Mouse (Mus musculus) CH12.LX (cell line): ENCODE data around the gene 6330409D20Rik. TPM values are rescaled to one million over a fixed set of nuclear protein-coding genes. Genes with fewer than 3 reads are reported as not detected.

ENCODE experiments used
- DNase-seq: peaks from one replicate; pipeline ENCODE4 v3.0.0-alpha.2; 2013; ENCODE audit errors: extremely low read depth
- H3K27ac ChIP-seq: 2 replicates; pipeline ENCODE4 v1.5.1; 2012; ENCODE audit warnings: low read depth, mild to moderate bottlenecking, control low read depth, moderate library complexity; ENCODE audit not compliant: insufficient read depth
- H3K27me3 ChIP-seq: replicated peaks from 2 replicates; pipeline ENCODE3; 2012; ENCODE audit warnings: inconsistent platforms
- H3K36me3 ChIP-seq, 2 experiments: replicated peaks in 1 of 2; 2 replicates each; pipeline versions ENCODE3 to v1.6.1; 2012; ENCODE audit warnings: inconsistent platforms in 1 of 2, low read length in 1 of 2, mild to moderate bottlenecking in 1 of 2, mixed read lengths in 1 of 2, moderate library complexity in 1 of 2; ENCODE audit not compliant: control insufficient read depth in 1 of 2, insufficient read depth in 1 of 2
- H3K4me1 ChIP-seq, 2 experiments: 2 replicates each; pipeline ENCODE4 v1.6.1; 2012; ENCODE audit warnings: inconsistent platforms in 1 of 2, moderate library complexity in 1 of 2; ENCODE audit not compliant: insufficient read depth in 2 of 2, control insufficient read depth in 1 of 2
- H3K4me2 ChIP-seq: 2 replicates; pipeline ENCODE4 v1.6.1; 2012; ENCODE audit warnings: low read depth, mild to moderate bottlenecking, control low read depth; ENCODE audit not compliant: poor library complexity, insufficient read depth, severe bottlenecking
- H3K4me3 ChIP-seq, 3 experiments: fragments of 150-350 bp in 1 of 3; sonication (generic) in 1 of 3; replicated peaks in 1 of 3; 2 replicates each; pipeline versions ENCODE3 to v1.5.1; 2011 to 2012; ENCODE audit warnings: low read depth in 2 of 3, low read length in 2 of 3, mild to moderate bottlenecking in 2 of 3, moderate library complexity in 2 of 3, control low read depth in 1 of 3, improper control_type of control experiment in 1 of 3, inconsistent platforms in 1 of 3, mixed read lengths in 1 of 3; ENCODE audit not compliant: poor library complexity in 1 of 3
- H3K79me2 ChIP-seq: replicated peaks from 2 replicates; pipeline ENCODE4 v1.6.1; 2012; ENCODE audit warnings: mild to moderate bottlenecking, moderate library complexity; ENCODE audit not compliant: control insufficient read depth, poor library complexity, insufficient read depth, severe bottlenecking; ENCODE audit errors: extremely low read depth
- H3K9ac ChIP-seq: 2 replicates; pipeline ENCODE4 v1.6.1; 2012; ENCODE audit warnings: low read depth, mild to moderate bottlenecking, control low read depth, moderate library complexity; ENCODE audit not compliant: insufficient read depth
- H3K9me3 ChIP-seq: replicated peaks from 2 replicates; pipeline ENCODE3; 2012; ENCODE audit warnings: low read length, inconsistent platforms, mixed read lengths
- CHD1 ChIP-seq: IDR thresholded peaks from 2 replicates; pipeline ENCODE4 v1.6.1; 2012; ENCODE audit warnings: low read depth, low read length, improper control_type of control experiment, inconsistent platforms
- CHD2 ChIP-seq: IDR thresholded peaks from 2 replicates; pipeline ENCODE4 v1.6.1; 2011; ENCODE audit warnings: low read length, improper control_type of control experiment
- CTCF ChIP-seq, 2 experiments: IDR thresholded peaks in 1 of 2; conservative IDR thresholded peaks in 1 of 2; 2 replicates each; pipeline ENCODE4 v1.5.1; 2011 to 2012; ENCODE audit warnings: low read depth in 2 of 2, low read length in 2 of 2, improper control_type of control experiment in 1 of 2, inconsistent platforms in 1 of 2, mild to moderate bottlenecking in 1 of 2, moderate library complexity in 1 of 2
- ELF1 ChIP-seq: IDR thresholded peaks from 2 replicates; pipeline ENCODE4 v1.6.1; 2014; ENCODE audit warnings: low read depth, mild to moderate bottlenecking, inconsistent platforms, low read length, improper control_type of control experiment
- HCFC1 ChIP-seq: IDR thresholded peaks from 2 replicates; pipeline ENCODE4 v1.6.1; 2012; ENCODE audit warnings: low read depth, mild to moderate bottlenecking, inconsistent platforms, low read length, improper control_type of control experiment
- IRF4 ChIP-seq: IDR thresholded peaks from 2 replicates; pipeline ENCODE4 v1.6.1; 2014; ENCODE audit warnings: low read depth, mild to moderate bottlenecking, inconsistent platforms, low read length, improper control_type of control experiment
- MAX ChIP-seq: IDR thresholded peaks from 2 replicates; pipeline ENCODE4 v1.6.1; 2011; ENCODE audit warnings: low read length, improper control_type of control experiment
- MAZ ChIP-seq: IDR thresholded peaks from 2 replicates; pipeline ENCODE4 v1.6.1; 2012; ENCODE audit warnings: low read depth, mild to moderate bottlenecking, inconsistent platforms, low read length, improper control_type of control experiment, moderate library complexity
- MEF2A ChIP-seq: IDR thresholded peaks from 2 replicates; pipeline ENCODE4 v1.6.1; 2014; ENCODE audit warnings: low read depth, mild to moderate bottlenecking, inconsistent platforms, low read length, improper control_type of control experiment, borderline replicate concordance
- MXI1 ChIP-seq: IDR thresholded peaks from 2 replicates; pipeline ENCODE4 v1.6.1; 2011; ENCODE audit warnings: mild to moderate bottlenecking, low read depth, low read length, improper control_type of control experiment
- NELFE ChIP-seq: IDR thresholded peaks from 2 replicates; pipeline ENCODE4 v1.6.1; 2011; ENCODE audit warnings: low read depth, low read length, improper control_type of control experiment
- NRF1 ChIP-seq: IDR thresholded peaks from 2 replicates; pipeline ENCODE4 v1.6.1; 2014; ENCODE audit warnings: low read depth, mild to moderate bottlenecking, inconsistent platforms, low read length, improper control_type of control experiment, moderate library complexity
- PAX5 ChIP-seq: IDR thresholded peaks from 2 replicates; pipeline ENCODE4 v1.6.1; 2012; ENCODE audit warnings: low read length, inconsistent platforms, mixed read lengths
- POLR2A ChIP-seq: IDR thresholded peaks from 2 replicates; pipeline ENCODE4 v1.6.1; 2011; ENCODE audit warnings: low read depth, mild to moderate bottlenecking, improper control_type of control experiment, low read length
- RAD21 ChIP-seq: IDR thresholded peaks from 2 replicates; pipeline ENCODE4 v1.6.1; 2011; ENCODE audit warnings: low read depth, mild to moderate bottlenecking, low read length, improper control_type of control experiment, moderate library complexity
- RCOR1 ChIP-seq: conservative IDR thresholded peaks from 2 replicates; pipeline ENCODE4 v1.6.1; 2012; ENCODE audit warnings: low read depth, mild to moderate bottlenecking, inconsistent platforms, low read length, improper control_type of control experiment
- SIN3A ChIP-seq: IDR thresholded peaks from 2 replicates; pipeline ENCODE4 v1.6.1; 2012; ENCODE audit warnings: low read length, improper control_type of control experiment, inconsistent platforms
- SMC3 ChIP-seq: IDR thresholded peaks from 2 replicates; pipeline ENCODE4 v1.6.1; 2011; ENCODE audit warnings: low read depth, low read length, improper control_type of control experiment
- TCF12 ChIP-seq: IDR thresholded peaks from 2 replicates; pipeline ENCODE4 v1.6.1; 2014; ENCODE audit warnings: low read depth, mild to moderate bottlenecking, inconsistent platforms, low read length, improper control_type of control experiment
- USF2 ChIP-seq: conservative IDR thresholded peaks from 2 replicates; pipeline ENCODE4 v1.6.1; 2011; ENCODE audit warnings: low read depth, low read length, improper control_type of control experiment
- ZC3H11A ChIP-seq: IDR thresholded peaks from 2 replicates; pipeline ENCODE4 v1.6.1; 2012; ENCODE audit warnings: low read depth, mild to moderate bottlenecking, inconsistent platforms, low read length, improper control_type of control experiment
- dilution Hi-C: fragments of 300-500 bp; cut with MboI; formaldehyde crosslinking; loops from 2 replicates; pipeline ENCODE4 v1.14.3; 2020; ENCODE audit warnings: low sequenced_read_pairs; ENCODE audit not compliant: extremely low pct_unique_long_range_greater_than_20kb, extremely low pct_ligation_motif_present
- in situ Hi-C: fragments of 300-500 bp; cut with MboI; formaldehyde crosslinking; loops from 3 replicates; pipeline ENCODE4 v1.14.3; 2019; ENCODE audit warnings: low sequenced_read_pairs, low pct_ligation_motif_present, low pct_unique_long_range_greater_than_20kb, mixed read lengths
- polyA plus RNA-seq: library from polyadenylated mRNA; unstranded; fragments of >175 nt; gene quantifications from 2 replicates; pipeline ENCODE4 v1.2.1, GENCODE M21; 2012; ENCODE audit warnings: low read depth; ENCODE audit not compliant: insufficient read length
- total RNA-seq, 2 experiments: library from RNA; depleted of rRNA; stranded (reverse); fragments of 300-350 nt in 1 of 2; fragments of >200 nt in 1 of 2; gene quantifications; 2 replicates each; pipeline ENCODE4 v1.2.3; 2012 to 2014

6330409D20Rik gene
- total and polyA plus RNA-seq, 3 experiments: 0.46 TPM; not detected in 2

DNA sequence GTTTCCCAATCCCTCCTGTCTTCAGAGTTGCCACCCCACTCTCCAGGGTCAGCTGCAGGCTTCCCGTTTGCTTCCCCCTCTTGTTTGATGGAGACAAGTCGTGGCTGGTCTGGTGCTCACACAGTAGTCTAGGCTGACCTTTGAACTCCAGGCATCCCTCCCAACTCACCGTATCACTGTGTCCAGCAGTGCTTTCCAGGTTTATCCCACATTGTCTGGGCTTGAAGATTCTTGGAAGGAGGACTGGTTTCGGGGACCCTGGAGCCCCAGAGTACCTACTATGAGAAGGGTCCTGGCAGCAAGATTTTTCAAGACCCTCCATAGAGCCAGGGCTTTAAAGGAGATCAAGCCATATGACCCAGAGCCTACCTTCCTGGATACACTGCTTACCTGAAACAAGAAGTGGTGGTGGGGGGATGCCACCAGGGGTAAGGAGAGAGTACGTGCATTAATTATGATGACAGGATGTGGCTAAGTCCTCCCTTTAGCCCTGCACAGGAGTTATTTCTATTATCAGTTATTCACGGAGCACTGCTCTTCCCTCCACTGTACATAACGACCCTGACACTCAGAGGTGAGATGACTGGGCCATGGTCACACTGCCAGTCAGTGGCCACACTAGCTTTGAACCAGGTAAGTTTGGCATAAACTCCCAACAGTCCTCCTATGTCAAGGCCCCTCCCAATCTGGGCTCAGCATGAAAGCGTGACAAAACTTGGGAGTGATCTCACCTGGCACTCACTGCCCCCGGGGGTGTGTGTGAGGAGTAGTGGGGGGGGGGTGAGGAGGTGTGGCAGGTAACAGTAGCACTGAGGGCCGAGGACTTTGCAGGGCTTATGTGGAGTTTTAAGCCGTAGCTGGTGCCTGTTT, 26.5 kb downstream of the 6330409D20Rik start:
- H3K27me3 ChIP-seq: no peaks in the 10 kb centered on the region
- in situ Hi-C loops: loop anchor here (5.0 kb wide), 1 partner anchor 43 kb away; the partner anchor contains the start of gene Tor2a
- peaks cover 36 to 59% of the 10 kb centered on the region in 2 experiments for H3K4me1 ChIP-seq
- dilution Hi-C loops: no loop called here
- TF ChIP-seq RAD21 (no peak), MAZ (no peak), ZC3H11A (no peak), SIN3A (peak; percentile 7; the same call in 1 of the 2 replicates), CHD1 (no peak)
- peak overlapping the region; percentile 80 for H3K27ac ChIP-seq
- H3K4me2 ChIP-seq: peak overlapping the region; percentile 50
- no peak overlapping the region for H3K4me3 ChIP-seq
- H3K79me2 ChIP-seq: peaks cover 30% of the 10 kb centered on the region
- H3K36me3 ChIP-seq: peaks cover 10 to 21% of the 10 kb centered on the region in 2 experiments
- peaks cover 6% of the 10 kb centered on the region for H3K9me3 ChIP-seq
- no peak for DNase-seq
- H3K9ac ChIP-seq: peak overlapping the region; percentile 47

DNA sequence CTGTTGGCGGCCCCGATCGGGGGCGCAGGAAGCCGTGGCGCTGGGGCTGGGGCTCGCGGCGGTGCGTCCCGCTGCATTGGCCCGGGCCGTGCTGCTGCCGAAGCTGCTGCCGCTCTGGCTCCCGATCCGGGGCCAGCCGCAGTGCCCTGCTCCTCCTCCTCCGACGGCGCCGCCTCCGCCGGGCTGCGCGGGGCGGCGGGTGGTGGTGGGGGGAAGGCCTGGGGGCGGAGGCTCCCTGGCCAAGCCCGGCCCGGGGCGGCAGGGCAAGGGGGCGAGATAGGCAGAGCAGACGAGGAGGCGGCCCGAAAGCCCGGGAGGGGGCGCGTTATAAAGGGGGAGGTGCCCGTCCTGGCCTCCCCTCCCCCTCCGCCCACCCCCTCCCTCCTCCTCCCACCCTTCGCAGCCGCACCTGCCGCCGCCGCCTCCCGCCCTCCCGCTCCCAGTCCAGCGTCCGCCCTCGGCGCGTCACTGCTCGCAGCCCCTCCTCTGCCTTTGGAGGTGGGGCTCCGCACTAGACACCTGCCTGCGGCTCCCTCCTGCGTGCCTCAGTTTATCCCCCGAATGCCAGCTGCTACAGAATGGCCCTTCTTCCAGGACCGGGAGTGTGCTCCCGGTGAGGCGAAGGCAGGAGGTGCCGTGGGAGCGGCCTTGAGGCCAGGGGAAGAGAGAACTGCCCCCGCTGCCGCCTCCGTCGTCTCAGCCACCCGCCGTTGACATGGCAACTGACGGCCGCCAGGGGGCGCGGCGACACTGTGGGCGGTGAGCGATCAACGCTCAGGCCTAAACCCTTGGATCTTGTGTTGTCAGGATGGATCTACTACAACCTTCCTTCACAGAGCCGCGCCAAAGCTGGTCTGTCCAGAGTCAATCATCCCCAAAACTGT, 27.6 kb downstream of the 6330409D20Rik start, which contains the start of gene Cdk9:
Gene Cdk9, minus strand, starts transcription at position 143 of the 884 bp plus-strand sequence.
- Histone ChIP-seq H3K4me1 (peaks cover 27 to 56% of the 10 kb centered on the region in 2 experiments), H3K27ac (peak within 1 kb of the TSS; percentile 80), H3K36me3 (peaks cover 21 to 33% of the 10 kb centered on the region in 2 experiments), H3K79me2 (peaks cover 42% of the 10 kb centered on the region), H3K4me3 (peak within 1 kb of the TSS; percentile 82 to 87 (median 84)), H3K9ac (peak within 1 kb of the TSS; percentile 82), H3K4me2 (peak within 1 kb of the TSS; percentile 81), H3K9me3 (peaks cover 6% of the 10 kb centered on the region), H3K27me3 (no peaks in the 10 kb centered on the region)
- dilution Hi-C loops: no loop called here
- TF ChIP-seq ZC3H11A: peak; percentile 81
- TF ChIP-seq MAX: no peak
- peak; percentile 90 for TF ChIP-seq RAD21
- 0 out of 2 replicates have a peak, but pooled peaks have one; percentile 12 for TF ChIP-seq CHD2
- TF ChIP-seq PAX5: no peak
- TF ChIP-seq MEF2A: peak; percentile 13; the same call in 1 of the 2 replicates
- TF ChIP-seq POLR2A: peak; percentile 35; the same call in 1 of the 2 replicates
- TF ChIP-seq TCF12: peak; percentile 56; the same call in 1 of the 2 replicates
- peak; percentile 53; the same call in 1 of the 2 replicates for TF ChIP-seq IRF4
- no peak for TF ChIP-seq RCOR1
- no peak for TF ChIP-seq USF2
- TF ChIP-seq CTCF (conservative IDR thresholded peaks at IDR 0.05 in 1 of 2, IDR thresholded peaks at IDR 0.05 in 1 of 2; ENCODE audit: low read depth in 2 of 2, low read length in 2 of 2): peak; percentile 76 to 98; a peak in 3 of 4 replicates
- TF ChIP-seq SIN3A: peak; percentile 71
- no peak for TF ChIP-seq NRF1
- peak; percentile 46; the same call in 1 of the 2 replicates for TF ChIP-seq NELFE
- TF ChIP-seq MXI1: peak; percentile 38
- TF ChIP-seq MAZ: no peak
- peak; percentile 98 for TF ChIP-seq SMC3
- TF ChIP-seq ELF1: peak; percentile 46; the same call in 1 of the 2 replicates
- TF ChIP-seq HCFC1: peak; percentile 31
- in situ Hi-C loops: loop anchor here (5.0 kb wide), 1 partner anchor 44 kb away; the partner anchor contains the start of gene Tor2a
- DNase-seq: peak; percentile 83
